Mouse (Mus musculus): Measurements from ENCODE around the gene Nrn1.

Nrn1 gene

DNA sequence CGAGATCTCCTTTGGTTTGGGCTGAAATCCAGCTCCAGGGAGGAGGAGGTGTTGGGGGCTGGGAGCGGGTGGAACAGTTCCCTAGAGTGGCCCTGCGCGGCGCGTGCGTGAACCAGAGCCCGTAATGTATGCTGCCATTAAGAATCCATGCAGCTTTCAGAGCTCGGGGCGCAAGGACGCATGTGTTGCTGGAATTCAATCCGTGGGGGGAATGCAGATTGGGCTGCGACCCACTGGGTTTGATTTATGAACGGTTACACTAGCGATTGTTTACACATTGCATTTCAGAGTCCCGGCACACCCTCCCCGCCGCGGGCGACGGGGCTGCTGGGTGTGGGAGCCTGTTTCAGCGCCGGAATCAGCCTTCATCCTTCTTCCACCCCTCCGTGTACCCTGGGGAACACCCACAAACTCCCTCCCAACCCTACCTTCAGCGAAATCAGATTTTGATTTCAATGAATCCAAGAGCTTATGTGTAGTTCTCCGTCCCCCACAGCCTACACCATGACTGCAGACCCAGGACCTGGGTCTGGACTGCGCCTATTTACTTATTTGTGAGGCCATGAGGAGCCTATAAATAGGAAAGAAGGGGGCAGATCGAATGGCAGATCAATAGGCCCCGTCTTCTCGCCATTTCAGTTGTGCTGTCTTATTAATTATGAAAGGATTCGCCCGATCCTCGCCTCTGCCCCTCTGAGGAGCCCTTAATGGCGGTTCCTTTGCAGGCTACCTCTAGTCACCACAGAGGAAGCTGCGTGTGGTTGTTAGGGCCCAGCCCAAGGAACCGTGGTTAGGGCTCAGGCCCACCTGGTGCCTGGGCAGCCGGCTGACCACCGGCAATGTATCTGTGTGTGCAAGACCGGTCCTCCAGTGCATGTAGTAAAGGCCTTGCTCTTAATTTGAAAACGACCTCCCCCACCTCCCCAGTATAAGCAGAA, 10.1 kb downstream of the Nrn1 start:
- DNase-seq (ENCODE audit: low spot score) = no peak

DNA sequence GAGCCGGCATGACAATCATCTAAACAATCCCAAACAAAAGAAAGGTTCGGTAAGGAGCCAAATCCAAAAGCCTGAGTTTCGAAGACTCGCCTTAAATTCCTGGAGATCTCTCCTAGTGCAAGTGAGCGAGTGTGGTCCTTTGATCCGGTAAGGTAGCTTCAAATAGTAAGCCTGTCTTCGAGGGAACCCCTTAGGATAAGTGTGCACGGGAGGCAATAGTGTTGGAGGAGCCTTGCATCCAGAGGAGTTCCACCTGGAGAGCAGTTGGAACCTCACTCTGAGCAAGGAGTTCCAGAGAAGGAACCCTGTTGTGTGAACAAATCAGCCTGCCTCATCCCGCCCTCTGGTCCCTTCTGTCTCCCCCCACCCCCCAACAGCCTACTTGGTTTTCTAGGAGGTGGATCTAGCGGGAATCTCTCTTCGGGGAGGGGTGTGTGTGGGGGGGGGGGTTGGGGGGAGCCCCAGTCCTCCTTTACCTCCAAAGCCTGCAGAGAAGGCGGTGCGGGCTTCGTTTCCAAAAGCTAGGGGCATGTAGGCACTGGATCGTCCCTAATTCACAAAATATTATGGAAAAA, 11.1 kb downstream of the Nrn1 start:
- DNase-seq (ENCODE audit: low spot score) = no peak

DNA sequence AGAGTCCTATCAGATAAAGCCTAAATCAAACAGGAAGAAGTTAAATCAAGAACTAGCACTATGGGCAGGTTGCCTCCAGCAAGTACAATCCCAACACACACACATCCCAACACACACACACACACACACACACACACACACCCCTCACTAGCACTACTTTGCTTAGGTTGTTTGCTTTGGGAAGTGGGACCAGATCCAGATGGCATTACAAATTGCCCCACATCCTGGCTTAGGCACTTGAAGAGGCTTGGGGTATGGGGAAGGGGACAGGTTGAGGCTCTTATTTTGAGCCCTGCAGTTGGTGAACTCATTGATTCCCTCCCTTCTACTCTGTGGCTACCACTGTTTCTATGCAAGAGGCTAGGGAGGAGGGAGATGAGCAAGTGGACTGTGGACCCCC, 12.6 kb downstream of the Nrn1 start:
- DNase-seq (ENCODE audit: low spot score) = no peak

DNA sequence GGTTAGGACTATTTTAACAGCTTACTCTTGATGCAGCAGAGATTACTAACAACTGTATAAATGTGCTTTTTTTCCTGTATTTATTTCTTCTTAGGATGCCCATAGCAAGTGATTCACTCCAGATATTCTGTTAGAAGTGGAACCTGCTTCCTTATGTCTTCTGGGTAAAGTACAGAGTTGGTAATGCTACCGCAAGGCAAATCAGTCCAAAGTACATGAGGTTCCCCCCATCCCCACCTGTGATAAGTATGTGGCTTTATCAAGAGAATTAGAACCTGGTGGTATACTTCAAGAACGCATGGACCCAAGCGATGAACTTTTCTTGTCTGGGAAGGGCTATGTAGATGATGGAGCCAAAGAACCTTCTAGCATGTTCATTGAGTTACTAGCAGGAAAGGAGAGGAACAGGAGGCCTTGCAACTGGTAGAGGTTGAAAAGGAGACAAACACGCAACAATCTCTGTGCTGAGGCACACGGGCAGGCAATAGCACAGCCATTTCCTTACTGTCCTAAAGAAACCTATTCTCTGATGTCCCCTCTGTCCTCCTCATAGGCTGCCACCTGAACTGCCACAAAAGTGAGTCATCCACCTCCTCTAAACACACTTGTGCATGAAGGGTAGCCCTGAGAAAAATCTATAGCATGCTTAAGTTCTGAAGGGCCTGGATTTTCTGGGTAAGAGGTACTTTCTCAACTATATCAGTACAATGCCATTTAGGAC, 14.5 kb downstream of the Nrn1 start:
- no peak for DNase-seq (ENCODE audit: low spot score)

DNA sequence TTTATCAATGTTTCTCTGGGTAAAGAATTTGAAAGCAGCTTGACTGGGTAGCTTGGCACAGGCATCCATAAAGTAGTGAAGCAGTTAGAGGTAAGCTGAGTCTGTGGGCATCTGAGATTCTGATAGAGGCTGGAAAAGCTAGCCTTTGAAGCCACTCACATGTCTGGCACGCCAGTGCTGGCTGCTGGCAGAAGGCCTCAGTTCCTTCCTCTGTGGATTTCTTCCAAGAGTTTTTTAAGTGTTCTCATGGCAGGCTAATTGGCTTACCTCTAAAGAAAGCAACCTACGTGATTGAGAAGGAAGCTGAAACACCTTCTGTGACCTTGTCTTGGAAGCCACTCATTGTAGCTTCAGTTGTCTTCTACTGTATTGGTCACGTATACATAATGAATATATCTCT, 17.6 kb downstream of the Nrn1 start:
- no peak for DNase-seq (ENCODE audit: low spot score)

DNA sequence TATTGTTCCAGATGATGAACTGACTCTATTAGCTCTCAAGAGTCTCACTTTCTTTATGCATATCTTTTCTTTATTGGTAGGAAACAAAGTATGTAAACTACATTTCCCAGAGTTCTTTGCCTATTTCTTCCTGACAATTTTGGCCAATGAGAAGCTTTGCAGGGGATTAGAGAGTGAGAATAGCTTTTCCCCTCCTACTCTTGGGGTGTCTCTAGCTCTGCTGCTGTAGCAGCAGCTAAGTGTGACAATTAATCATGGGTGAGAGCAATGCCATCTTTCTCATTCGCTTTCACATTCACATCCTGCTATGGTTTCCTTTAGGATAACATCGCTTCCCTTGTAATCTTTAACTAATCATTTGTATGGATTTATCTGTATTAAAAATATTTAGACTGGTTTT, 18.2 kb downstream of the Nrn1 start:
- no peak for DNase-seq (ENCODE audit: low spot score)

DNA sequence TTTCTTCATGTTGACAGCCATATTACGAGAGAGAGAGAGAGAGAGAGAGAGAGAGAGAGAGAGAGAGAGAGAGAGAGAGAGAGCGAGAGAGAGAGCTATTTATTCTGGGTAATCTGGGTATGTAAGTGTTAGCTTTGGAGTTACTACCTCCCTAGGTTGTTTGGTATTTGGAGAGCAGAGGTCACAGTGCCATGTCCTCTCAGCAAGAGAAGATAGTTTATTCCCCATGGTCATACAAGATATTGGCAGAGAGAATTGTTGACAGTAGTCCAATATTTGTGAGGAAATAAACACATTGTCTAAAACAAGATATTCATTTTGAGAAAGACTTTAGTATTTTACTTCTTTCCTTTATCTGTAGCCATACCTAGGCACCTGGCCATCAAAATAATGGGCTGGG, 20.8 kb downstream of the Nrn1 start:
- no peak for DNase-seq (ENCODE audit: low spot score)

DNA sequence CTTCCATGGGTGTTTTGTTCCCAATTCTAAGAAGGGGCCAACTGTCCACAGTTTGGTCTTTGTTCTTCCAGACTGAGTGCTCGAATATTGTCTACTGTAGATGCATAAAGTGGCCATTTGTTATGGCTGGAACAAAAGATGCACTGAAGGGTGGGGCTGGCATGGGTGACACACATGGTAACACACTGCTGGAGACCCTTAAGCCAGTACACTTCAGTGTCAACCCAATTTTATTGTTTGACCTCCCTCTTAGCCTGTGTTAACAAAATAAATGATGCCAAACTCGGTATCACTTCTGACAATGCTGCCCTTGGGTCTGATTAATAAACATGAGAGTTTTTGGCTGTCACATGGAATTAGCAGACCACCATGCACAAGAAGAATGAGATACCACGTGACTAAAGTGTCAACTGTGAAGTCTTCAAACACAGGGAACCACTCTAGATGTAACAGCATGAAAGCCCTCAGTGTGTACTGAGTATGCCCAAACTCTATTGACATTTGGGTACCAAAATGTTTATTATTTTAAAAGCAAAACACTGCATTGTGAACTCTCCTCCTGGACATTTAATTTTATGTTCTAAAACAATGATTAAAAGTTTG, 27.7 kb downstream of the Nrn1 start:
- no peak for DNase-seq (ENCODE audit: low spot score)

DNA sequence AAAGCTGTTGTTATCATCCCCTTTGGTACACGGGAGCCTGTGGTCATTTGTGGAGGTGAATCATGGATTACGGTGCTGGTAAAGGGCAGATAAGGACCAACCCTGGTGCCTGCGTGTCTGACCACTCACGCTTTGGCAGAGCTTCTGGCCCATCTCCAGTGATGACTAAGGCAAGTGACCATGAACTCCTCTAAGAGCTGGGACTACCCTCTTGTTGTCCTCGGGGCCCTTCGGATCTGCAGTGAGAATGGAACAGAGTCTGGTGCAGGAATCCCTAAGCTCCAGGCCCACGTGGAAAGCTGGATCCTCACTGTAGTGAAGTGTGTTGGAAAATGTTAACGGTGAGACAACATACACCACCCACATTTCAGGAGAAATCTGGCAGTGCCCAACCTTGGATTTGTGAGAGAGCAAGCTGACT, 38.6 kb downstream of the Nrn1 start:
- peak; percentile 75 for DNase-seq (ENCODE audit: low spot score)

DNA sequence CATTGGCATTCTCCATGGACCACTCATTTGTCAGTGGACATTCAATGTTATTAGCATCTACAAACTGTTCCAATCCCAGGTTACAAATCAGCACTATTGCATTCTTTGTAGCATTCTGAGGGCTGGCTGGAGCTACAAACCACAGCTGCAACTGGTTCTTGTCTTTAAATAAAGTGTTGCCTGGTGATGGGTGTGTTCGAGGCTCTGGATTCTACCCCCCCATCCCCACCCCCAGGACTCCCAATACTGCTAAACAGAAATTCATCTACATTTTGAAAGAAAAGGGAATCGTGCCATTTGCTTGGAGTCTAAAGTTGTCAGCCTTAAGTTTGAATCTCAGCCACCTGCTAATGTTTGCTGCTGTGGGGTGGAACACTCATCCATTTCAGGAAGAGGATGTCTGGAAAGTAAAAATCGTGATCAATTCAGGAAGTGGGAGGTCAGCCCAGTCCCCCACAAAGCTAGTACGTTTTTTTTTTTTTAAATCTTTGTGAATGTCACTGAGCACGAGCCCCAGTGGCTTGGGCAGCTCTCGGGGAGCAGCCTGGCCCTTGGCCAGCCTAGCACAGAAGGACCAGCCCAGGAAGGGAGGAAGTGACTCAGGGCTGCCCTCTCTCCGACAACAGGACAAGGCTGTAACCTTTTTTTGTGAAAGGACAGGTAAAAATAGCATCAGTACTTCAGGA, 39.3 kb downstream of the Nrn1 start:
- DNase-seq (ENCODE audit: low spot score) = peak; percentile 10

DNA sequence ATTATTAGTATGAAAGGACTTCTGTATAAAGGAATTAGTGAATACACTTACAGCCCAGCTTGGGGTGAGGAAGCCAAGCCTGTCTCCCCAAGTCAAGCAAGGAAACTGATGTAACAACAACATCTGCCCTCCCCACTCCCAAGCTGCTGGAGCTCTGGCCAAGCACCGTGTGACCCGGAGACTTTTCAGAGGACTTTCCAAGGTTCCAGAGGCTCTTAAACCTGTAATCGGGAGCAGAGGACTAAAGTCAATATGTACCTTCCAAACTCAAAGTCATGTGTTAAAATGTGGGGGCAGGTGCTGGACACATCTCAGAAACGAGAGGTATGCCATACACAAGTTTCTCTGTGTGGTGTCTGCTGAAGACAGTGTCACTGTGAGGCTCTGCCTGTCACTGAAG, 51.4 kb downstream of the Nrn1 start:
- no peak for DNase-seq (ENCODE audit: low spot score)

DNA sequence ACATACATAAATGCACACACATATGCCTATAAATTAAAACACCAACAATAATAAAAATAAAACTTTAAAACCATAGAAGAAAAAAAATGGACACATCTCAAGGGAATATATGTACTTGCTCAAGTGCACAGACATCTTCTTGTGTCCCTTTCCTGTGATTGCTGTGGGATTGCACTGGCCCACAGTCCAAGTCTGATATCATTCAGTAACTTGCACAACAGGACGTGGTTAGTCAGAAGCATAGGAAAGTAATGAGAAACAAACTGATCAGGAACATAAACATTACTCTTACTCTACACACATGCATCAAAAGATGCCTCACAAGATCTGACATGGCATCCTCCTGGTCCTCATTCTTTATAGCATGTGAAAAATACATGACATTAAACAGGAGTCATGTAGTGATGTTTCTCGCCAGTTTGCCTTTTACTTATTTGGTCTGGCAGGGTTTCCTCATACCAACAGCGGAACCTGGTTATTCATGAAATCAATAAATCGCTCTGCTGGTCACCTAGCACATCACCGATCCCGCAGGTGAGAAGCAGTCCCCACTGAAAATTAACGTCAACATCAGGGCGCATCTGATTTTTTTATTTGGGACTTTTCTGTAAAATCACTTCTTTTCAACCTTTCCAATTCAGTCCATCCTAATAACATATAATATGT, 54.1 kb downstream of the Nrn1 start:
- no peak for DNase-seq (ENCODE audit: low spot score)

DNA sequence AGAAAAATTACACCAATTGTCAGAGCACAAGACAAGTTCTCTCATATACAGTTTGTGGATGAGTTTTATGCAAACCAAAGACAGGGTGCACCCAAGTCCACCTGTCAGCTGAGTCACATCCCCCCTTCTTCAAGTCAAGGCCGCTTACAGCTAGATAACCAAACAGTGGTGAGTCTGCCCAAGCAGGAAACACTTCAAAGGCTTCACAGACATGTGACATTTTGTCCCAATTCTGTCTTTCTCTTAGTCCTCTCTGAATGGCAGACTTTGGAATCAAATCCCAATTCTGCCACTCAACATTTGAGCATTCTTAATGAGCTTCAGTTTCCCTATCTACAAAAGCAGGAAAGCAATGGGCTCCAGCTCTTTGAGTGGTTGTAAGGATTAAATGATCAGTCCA, 55.6 kb downstream of the Nrn1 start:
- DNase-seq (ENCODE audit: low spot score) = no peak

All from ovary, adult 18-20 months (tissue).